In genomic region chr4:148872372-148872771, GRCm38 (mm10) we compare ENCODE assay signal across 13 mouse cellular contexts.
DNase-seq lines count a peak whose midpoint lies in the region; ATAC-seq and TF ChIP-seq lines count a peak whose summit lies in the region.
"Had no signal": no experiment of that assay in that cellular context is flagged by ENCODE, and none has a peak within 500 bp of the region (broad histone marks: within the 10 kb centered on the region; RNA-seq: fewer than 3 reads in every experiment).

No protein-coding gene starts in this region.

- ATAC-seq in hindbrain, embryonic 11.5 days (ENCODE audit: low FRiP score) = no peak
- no peak for ATAC-seq in hindbrain, embryonic 12.5 days (ENCODE audit: low FRiP score)
- peak; percentile 6; the same call in 1 of the 2 replicates for ATAC-seq in embryonic facial prominence, embryonic 14.5 days (ENCODE audit: low read depth)

- H3K4me2 ChIP-seq in hindbrain, embryonic 11.5 days (replicated peaks; ENCODE audit: low read depth, low read length) = no peak overlapping the region
- H3K4me2 ChIP-seq in hindbrain, embryonic 12.5 days (replicated peaks) = no peak overlapping the region
- H3K4me2 ChIP-seq in embryonic facial prominence, embryonic 14.5 days (ENCODE audit: low read depth, low read length) = peak overlapping the region; percentile 27; the same call in 1 of the 2 replicates
- H3K4me2 ChIP-seq in myocyte (ENCODE audit: low read depth) = peak overlapping the region; percentile 50
- H3K4me2 ChIP-seq: liver, embryonic 13.5 days; midbrain, embryonic 13.5 days had no signal

- no peak overlapping the region for H3K4me3 ChIP-seq in heart, adult 2 months
- no peak overlapping the region for H3K4me3 ChIP-seq in hindbrain, embryonic 11.5 days (ENCODE audit: low read depth, low read length)
- H3K4me3 ChIP-seq in hindbrain, embryonic 12.5 days = no peak overlapping the region
- no peak overlapping the region for H3K4me3 ChIP-seq in embryonic facial prominence, embryonic 14.5 days (ENCODE audit: low read depth, low read length)
- no peak overlapping the region for H3K4me3 ChIP-seq in myocyte
- H3K4me3 ChIP-seq in left cerebral cortex, adult 2 months = no peak overlapping the region
- H3K4me3 ChIP-seq: forebrain, embryonic 15.5 days; liver, embryonic 13.5 days; midbrain, embryonic 13.5 days had no signal

- no peak for TF ChIP-seq CTCF in heart, adult 2 months (IDR thresholded peaks at IDR 0.05)
- no peak for TF ChIP-seq CTCF in left cerebral cortex, adult 2 months (IDR thresholded peaks at IDR 0.05)

- peak overlapping the region; percentile 67 for H3K27ac ChIP-seq in heart, adult 2 months
- H3K27ac ChIP-seq in hindbrain, embryonic 11.5 days (ENCODE audit: low read depth, low read length) = no peak overlapping the region
- no peak overlapping the region; the same call in 1 of the 2 replicates for H3K27ac ChIP-seq in hindbrain, embryonic 12.5 days
- H3K27ac ChIP-seq in embryonic facial prominence, embryonic 14.5 days (replicated peaks; ENCODE audit: low read depth, low read length) = no peak overlapping the region
- H3K27ac ChIP-seq in left cerebral cortex, adult 2 months = no peak overlapping the region
- H3K27ac ChIP-seq: kidney, postnatal 0 days; liver, embryonic 13.5 days; midbrain, embryonic 13.5 days had no signal

- peaks cover 28% of the 10 kb centered on the region for H3K4me1 ChIP-seq in heart, adult 2 months (ENCODE audit: control insufficient read depth, insufficient read depth, low read length)
- no peaks in the 10 kb centered on the region for H3K4me1 ChIP-seq in hindbrain, embryonic 11.5 days (replicated peaks; ENCODE audit: control insufficient read depth, insufficient read depth, low read length)
- peaks cover 40% of the 10 kb centered on the region for H3K4me1 ChIP-seq in hindbrain, embryonic 12.5 days
- peaks cover 22% of the 10 kb centered on the region for H3K4me1 ChIP-seq in embryonic facial prominence, embryonic 14.5 days (ENCODE audit: control insufficient read depth, insufficient read depth, low read length)

- no peaks in the 10 kb centered on the region for H3K27me3 ChIP-seq in heart, adult 2 months (ENCODE audit: control insufficient read depth, insufficient read depth, low read length)
- peaks cover 82% of the 10 kb centered on the region for H3K27me3 ChIP-seq in hindbrain, embryonic 11.5 days (ENCODE audit: control insufficient read depth, insufficient read depth, low read length)
- H3K27me3 ChIP-seq in hindbrain, embryonic 12.5 days = peaks cover 91% of the 10 kb centered on the region
- peaks cover 66% of the 10 kb centered on the region for H3K27me3 ChIP-seq in embryonic facial prominence, embryonic 14.5 days (replicated peaks; ENCODE audit: control insufficient read depth, insufficient read depth, low read length)
- no peaks in the 10 kb centered on the region for H3K27me3 ChIP-seq in myocyte (ENCODE audit: control insufficient read depth, insufficient read depth, insufficient read length)

- no peak overlapping the region for H3ac ChIP-seq in myocyte (ENCODE audit: control insufficient read depth, insufficient read length)

- no peak for TF ChIP-seq POLR2A in heart, adult 2 months (IDR thresholded peaks at IDR 0.05; ENCODE audit: insufficient read depth, low read depth, low read length)
- TF ChIP-seq POLR2A in myocyte (IDR thresholded peaks at IDR 0.05; ENCODE audit: insufficient read length, low read depth) = no peak

- peaks cover 3% of the 10 kb centered on the region; the same call in 1 of the 2 replicates for H3K36me3 ChIP-seq in heart, adult 2 months (ENCODE audit: control insufficient read depth, insufficient read depth, low read length)
- no peaks in the 10 kb centered on the region for H3K36me3 ChIP-seq in hindbrain, embryonic 11.5 days (ENCODE audit: control insufficient read depth, insufficient read depth, low read length)
- no peaks in the 10 kb centered on the region for H3K36me3 ChIP-seq in hindbrain, embryonic 12.5 days
- H3K36me3 ChIP-seq in embryonic facial prominence, embryonic 14.5 days (ENCODE audit: control insufficient read depth, insufficient read depth, low read length) = no peaks in the 10 kb centered on the region
- H3K36me3 ChIP-seq in myocyte (ENCODE audit: control insufficient read depth, insufficient read depth) = no peaks in the 10 kb centered on the region
- H3K36me3 ChIP-seq: forebrain, embryonic 15.5 days; liver, embryonic 13.5 days; midbrain, embryonic 13.5 days had no signal

- no peak overlapping the region for H3K9ac ChIP-seq in heart, adult 2 months (ENCODE audit: low read depth, low read length)
- H3K9ac ChIP-seq in hindbrain, embryonic 11.5 days (ENCODE audit: low read depth, low read length) = no peak overlapping the region
- H3K9ac ChIP-seq in hindbrain, embryonic 12.5 days = no peak overlapping the region
- no peak overlapping the region for H3K9ac ChIP-seq in embryonic facial prominence, embryonic 14.5 days (ENCODE audit: low read depth, low read length)
- H3K9ac ChIP-seq: forebrain, embryonic 15.5 days; liver, embryonic 13.5 days; midbrain, embryonic 13.5 days had no signal

- H3K9me3 ChIP-seq in hindbrain, embryonic 11.5 days (ENCODE audit: control insufficient read depth, low read length) = no peaks in the 10 kb centered on the region
- no peaks in the 10 kb centered on the region for H3K9me3 ChIP-seq in hindbrain, embryonic 12.5 days (replicated peaks)
- H3K9me3 ChIP-seq in embryonic facial prominence, embryonic 14.5 days (ENCODE audit: control insufficient read depth, low read length) = no peaks in the 10 kb centered on the region
- H3K9me3 ChIP-seq: forebrain, embryonic 15.5 days; liver, embryonic 13.5 days; midbrain, embryonic 13.5 days had no signal

- no peak for TF ChIP-seq EP300 in heart, adult 2 months (IDR thresholded peaks at IDR 0.05; ENCODE audit: insufficient read depth, low read depth, low read length)

- intact Hi-C loops in heart, adult 2 months (cut with DNase I) = no loop called here
- intact Hi-C loops in heart, postnatal 10 days (cut with DNase I) = no loop called here
- intact Hi-C loops in left cerebral cortex, adult 2 months (cut with DNase I) = no loop called here

- 67% methylated on average over 9 of the region's 9 CpGs for WGBS in heart, adult 2 months
- WGBS in hindbrain, embryonic 11.5 days = 62% methylated on average over 9 of the region's 9 CpGs
- WGBS in hindbrain, embryonic 12.5 days = 58% methylated on average over 9 of the region's 9 CpGs
- WGBS in embryonic facial prominence, embryonic 14.5 days = 27% methylated on average over 9 of the region's 9 CpGs

- no peak for DNase-seq in heart, adult 2 months
- DNase-seq in heart, postnatal 10 days = no peak
- DNase-seq in hindbrain, embryonic 11.5 days (ENCODE audit: low spot score) = peak; percentile 9
- no peak for DNase-seq in embryonic facial prominence, embryonic 14.5 days (ENCODE audit: low spot score)
- DNase-seq in left cerebral cortex, adult 2 months (ENCODE audit: extremely low spot score in 1 of 2, low spot score in 2 of 2) = no peak
- DNase-seq: liver, embryonic 13.5 days; spleen, adult 18-20 months; thymus, postnatal 25 days had no signal

- no peaks in the 10 kb centered on the region for H3K79me2 ChIP-seq in heart, adult 2 months (replicated peaks; ENCODE audit: control insufficient read depth, insufficient read depth, low read length)
- H3K79me2 ChIP-seq in myocyte (ENCODE audit: control insufficient read depth, insufficient read depth) = no peaks in the 10 kb centered on the region

TF ChIP-seq in myocyte, 11 proteins besides CTCF, POLR2A, EP300 and RAD21:
- no peak for TF ChIP-seq POLR2AphosphoS2 (IDR thresholded peaks at IDR 0.05; ENCODE audit: insufficient read length, low read depth)
- no peak for TF ChIP-seq TCF3 (IDR thresholded peaks at IDR 0.05; ENCODE audit: insufficient read length, low read depth)
- no peak for TF ChIP-seq REST (IDR thresholded peaks at IDR 0.05; ENCODE audit: insufficient read depth, insufficient read length)

Comparison
In these comparisons a context has a peak if more than half of its experiments do, and no peak if none do; other contexts are left out.
1. H3K4me2 ChIP-seq: peak in embryonic facial prominence, embryonic 14.5 days (single experiment) and myocyte (single experiment); none in hindbrain, embryonic 11.5 days (single experiment) and hindbrain, embryonic 12.5 days (single experiment).